Mouse (Mus musculus) bone marrow, adult 2 months (tissue): ENCODE measurements at regions not wholly inside any gene's neighbourhood (a gene's known extent, or its start where the extent isn't known, plus 50 kb on each side); places are given as distances from the start of the nearest gene placed in this dataset.

Source experiments
- H3K27ac ChIP-seq: fragments of 200-500 bp; 2 replicates; pipeline ENCODE4 v1.5.1; 2012; ENCODE audit warnings: low read depth, mild to moderate bottlenecking, control low read depth, inconsistent platforms, low read length; ENCODE audit not compliant: control insufficient read depth, poor library complexity, insufficient read depth
- H3K4me1 ChIP-seq: fragments of 200-500 bp; 2 replicates; pipeline ENCODE4 v1.6.1; 2011; ENCODE audit warnings: low read length; ENCODE audit not compliant: control insufficient read depth, insufficient read depth
- H3K4me3 ChIP-seq: fragments of 200-500 bp; replicated peaks from 2 replicates; pipeline ENCODE3; 2011; ENCODE audit warnings: mild to moderate bottlenecking, low read depth, low read length, control low read depth; ENCODE audit not compliant: control insufficient read depth
- CTCF ChIP-seq: fragments of 200-500 bp; IDR thresholded peaks from 2 replicates; pipeline ENCODE4 v1.5.1; 2011; ENCODE audit warnings: low read length, control low read depth; ENCODE audit not compliant: control insufficient read depth, insufficient read depth
- POLR2A ChIP-seq: fragments of 200-500 bp; IDR thresholded peaks from 2 replicates; pipeline ENCODE4 v1.6.1; 2011; ENCODE audit warnings: low read depth, mild to moderate bottlenecking, control low read depth, low read length, borderline replicate concordance; ENCODE audit not compliant: control insufficient read depth
- WGBS: fragments of 180-500 bp; shearing (Covaris S2); methylation state at CpG from one replicate; pipeline ENCODE4 v1.1.7; 2018; 5-methylcytosine and 5-hydroxymethylcytosine counted together

DNA sequence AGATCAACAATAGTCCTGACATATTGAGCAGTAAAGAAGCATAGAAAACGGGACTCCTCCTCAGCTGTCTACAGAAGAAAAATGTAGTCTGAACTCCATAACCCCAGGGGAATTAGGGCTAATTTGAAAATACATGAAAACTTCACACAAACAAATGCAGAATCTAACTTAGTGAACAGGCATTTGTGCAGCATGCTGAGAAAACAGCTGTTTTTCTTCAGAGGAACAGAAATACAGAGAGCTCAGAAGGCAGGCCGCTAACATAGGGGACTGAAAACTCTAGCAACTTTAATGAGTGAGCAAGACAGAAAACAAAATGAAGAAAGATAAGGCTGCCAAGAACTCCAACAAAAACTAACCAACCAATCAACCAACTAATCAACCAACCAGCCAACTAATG, 172.7 kb upstream of the Zc3h12c start:
- H3K27ac ChIP-seq: no peak overlapping the region
- 85% methylated on average over 2 of the region's 2 CpGs for WGBS
- no peaks in the 10 kb centered on the region for H3K4me1 ChIP-seq
- no peak overlapping the region for H3K4me3 ChIP-seq
- no peak for TF ChIP-seq POLR2A
- no peak for TF ChIP-seq CTCF

DNA sequence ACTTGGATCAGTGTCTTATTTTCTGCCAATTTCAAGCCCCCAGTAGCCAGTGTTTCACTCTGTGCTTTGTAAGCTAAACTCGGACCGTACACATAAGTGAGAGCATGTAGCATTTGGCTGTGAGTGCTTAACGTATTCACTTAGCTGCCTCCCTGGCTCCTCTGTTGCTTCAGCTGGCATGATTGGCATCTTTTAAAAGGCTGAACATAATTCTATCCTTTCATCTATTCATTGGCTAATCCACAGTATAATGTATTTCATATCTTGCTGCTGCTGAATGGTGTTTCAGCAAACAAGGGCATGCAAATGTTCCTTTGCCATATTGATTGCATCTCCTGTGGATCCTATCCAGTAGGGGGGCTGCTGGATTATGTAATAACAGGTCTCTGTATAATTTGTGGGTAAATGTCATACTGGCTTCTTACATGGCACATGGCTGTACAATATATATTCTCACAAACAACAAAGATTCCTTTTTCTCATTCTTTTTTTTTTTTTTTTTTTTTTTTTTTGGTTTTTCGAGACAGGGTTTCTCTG, 169.5 kb upstream of the Zc3h12c start:
- 80% methylated on average over 4 of the region's 4 CpGs for WGBS
- Histone ChIP-seq H3K27ac (no peak overlapping the region), H3K4me3 (no peak overlapping the region), H3K4me1 (no peaks in the 10 kb centered on the region)
- TF ChIP-seq CTCF: no peak
- TF ChIP-seq POLR2A: no peak

DNA sequence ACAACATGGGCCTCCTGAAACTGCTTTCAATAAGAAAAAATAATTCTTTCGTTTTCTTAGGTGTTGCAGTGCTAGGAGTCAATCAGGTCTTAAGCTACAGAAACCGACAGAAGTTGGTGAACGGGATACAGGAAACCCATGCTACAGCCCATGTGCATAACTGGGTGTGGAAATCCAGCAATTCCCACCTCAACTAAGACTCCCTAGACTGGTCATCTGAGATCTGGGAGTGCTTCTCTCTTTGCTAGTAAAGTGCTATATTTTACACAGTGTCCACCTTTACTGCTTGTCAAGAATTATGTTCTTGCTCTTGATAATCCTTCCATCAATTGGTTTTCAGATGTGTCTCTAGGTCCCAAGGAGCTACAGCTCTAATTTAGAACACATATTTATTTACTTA, 166.4 kb upstream of the Zc3h12c start:
- 81% methylated on average over 3 of the region's 3 CpGs for WGBS
- Histone ChIP-seq H3K4me3 (no peak overlapping the region), H3K4me1 (no peaks in the 10 kb centered on the region), H3K27ac (no peak overlapping the region)
- no peak for TF ChIP-seq CTCF
- TF ChIP-seq POLR2A: no peak

DNA sequence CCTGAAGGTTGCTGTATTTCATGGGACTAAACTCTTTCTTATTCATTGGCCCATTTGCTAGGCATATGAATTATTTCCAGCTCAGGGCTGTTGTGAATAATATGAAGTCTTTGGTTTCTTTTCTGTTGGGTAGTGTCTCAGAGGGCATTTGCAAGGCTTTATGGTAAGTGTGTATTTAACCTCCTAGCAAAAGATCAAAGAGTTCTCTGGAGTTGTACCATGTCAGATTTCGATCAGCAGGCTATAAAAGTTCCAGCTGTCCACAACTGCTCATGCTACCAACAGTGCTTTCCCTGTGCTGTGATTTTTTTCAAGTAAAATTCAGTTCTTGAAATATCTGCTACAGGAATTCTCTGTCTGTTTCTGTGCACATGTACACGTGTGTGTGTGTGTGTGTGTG, 165.5 kb upstream of the Zc3h12c start:
- Histone ChIP-seq H3K4me3 (no peak overlapping the region), H3K4me1 (no peaks in the 10 kb centered on the region), H3K27ac (no peak overlapping the region)
- 65% methylated on average over 2 of the region's 2 CpGs for WGBS
- TF ChIP-seq CTCF: no peak
- TF ChIP-seq POLR2A: no peak

DNA sequence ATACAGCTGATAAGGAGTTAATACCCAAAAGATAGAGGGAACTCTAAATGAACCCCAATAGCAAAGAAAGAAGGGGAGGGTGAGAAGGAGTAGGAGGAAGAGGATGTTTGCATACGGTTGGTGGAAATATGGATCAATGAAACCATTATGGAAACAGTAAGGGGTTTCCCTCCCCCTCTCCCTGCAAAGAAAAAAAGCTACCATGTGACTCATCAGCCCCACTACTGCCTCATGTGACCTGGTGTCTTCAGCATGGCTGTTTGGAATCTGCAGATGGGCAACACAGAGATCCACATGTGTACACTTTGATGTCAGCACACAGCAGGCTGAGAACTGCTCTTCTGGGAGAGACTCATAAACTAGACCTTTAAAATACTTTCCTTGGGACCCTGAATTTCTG, 163.4 kb upstream of the Zc3h12c start:
- WGBS: 66% methylated on average over 1 of the region's 1 CpGs
- TF ChIP-seq CTCF: no peak
- TF ChIP-seq POLR2A: no peak

DNA sequence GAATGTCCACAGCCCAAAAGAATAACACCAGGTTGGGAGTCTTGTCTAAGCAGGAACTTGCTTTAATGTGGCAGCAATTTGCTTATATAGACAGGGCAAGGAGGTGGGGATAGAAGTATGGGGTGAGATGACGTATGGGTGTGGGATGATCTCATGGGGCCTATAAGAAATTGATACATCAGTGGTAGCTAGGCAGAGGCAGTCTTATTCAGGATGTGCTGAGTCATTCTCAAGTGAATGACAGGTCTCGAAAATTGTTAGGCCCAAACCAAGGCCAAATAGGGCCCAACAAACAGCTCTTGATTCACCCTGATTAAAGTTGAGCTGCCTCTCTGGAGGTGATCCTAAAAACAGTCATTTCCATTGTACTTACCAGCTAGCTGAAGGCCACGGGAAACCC, 162.3 kb upstream of the Zc3h12c start:
- no peak overlapping the region for H3K4me3 ChIP-seq
- H3K4me1 ChIP-seq: no peaks in the 10 kb centered on the region
- 68% methylated on average over 3 of the region's 3 CpGs for WGBS
- no peak overlapping the region for H3K27ac ChIP-seq
- no peak for TF ChIP-seq POLR2A
- no peak for TF ChIP-seq CTCF

More for the DNA sequence above, 163.4 kb upstream of the Zc3h12c start:
- Histone ChIP-seq H3K4me3 (no peak overlapping the region), H3K4me1 (no peaks in the 10 kb centered on the region), H3K27ac (no peak overlapping the region)

DNA sequence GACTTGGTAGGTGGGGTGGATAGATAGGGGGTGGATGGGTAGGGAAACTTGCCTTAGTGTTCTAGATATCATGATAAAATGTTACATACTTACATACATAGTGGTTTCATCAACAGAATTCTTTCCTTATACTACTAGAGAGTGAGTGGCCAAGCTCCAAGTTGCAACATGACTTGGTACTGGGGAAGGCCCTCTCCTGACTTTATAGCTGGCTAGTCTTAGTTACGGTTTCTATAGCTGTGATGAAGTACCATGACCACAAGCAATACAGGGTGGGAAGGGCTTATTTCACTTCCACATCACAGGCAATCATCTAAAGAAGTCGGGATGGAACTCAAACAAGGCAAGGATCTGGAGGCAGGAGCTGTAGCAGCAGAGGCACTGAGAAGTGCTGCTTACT, 156.0 kb upstream of the Zc3h12c start:
- 68% methylated on average over 2 of the region's 2 CpGs for WGBS
- TF ChIP-seq CTCF: no peak
- TF ChIP-seq POLR2A: no peak
- no peak overlapping the region for H3K4me3 ChIP-seq
- H3K27ac ChIP-seq: no peak overlapping the region
- H3K4me1 ChIP-seq: no peaks in the 10 kb centered on the region; the same call in 1 of the 2 replicates

DNA sequence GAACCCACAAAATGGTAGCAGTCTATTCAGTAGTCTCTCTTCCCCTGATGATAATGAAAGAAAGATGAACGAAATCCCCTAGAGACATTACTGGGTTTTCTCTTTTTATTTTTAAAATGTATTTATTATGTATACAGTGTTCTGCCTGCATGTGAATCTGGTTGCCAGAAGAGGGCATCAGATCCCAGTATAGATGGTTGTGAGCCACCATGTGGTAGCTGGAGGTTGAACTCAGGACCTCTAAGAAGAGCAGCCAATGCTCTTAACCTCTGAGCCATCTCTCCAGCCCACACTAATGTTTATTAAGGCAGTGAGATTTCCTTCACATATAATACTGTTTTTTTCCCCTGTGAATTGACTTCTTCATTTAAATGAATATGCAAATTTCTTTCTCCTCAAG, 155.4 kb upstream of the Zc3h12c start:
- 69% methylated on average over 1 of the region's 1 CpGs for WGBS
- H3K27ac ChIP-seq: no peak overlapping the region
- TF ChIP-seq CTCF (no peak), POLR2A (no peak)

DNA sequence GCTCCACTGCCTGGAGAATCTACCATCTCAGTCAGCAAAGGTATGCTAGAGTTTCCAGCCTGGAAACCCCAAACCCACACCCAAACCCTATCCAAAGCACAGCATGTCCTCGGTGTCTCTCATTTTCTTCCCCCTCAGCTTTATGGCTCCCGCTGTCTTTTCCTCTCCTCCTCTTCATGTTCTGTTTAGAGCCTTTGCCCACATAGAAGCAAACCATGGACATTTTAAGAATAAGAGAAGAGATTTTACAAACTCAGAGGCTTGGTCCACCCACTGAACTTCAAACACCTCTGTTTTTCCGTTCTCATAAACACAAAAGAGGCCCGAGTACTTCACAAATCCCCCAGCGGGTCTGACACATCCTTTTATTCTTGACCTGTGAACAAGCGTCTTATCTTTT, 154.9 kb upstream of the Zc3h12c start:
- Histone ChIP-seq H3K4me3 (no peak overlapping the region), H3K27ac (no peak overlapping the region)
- WGBS: 89% methylated on average over 6 of the region's 6 CpGs

More for the DNA sequence above, 155.4 kb upstream of the Zc3h12c start:
- H3K4me3 ChIP-seq: no peak overlapping the region
- H3K4me1 ChIP-seq: no peaks in the 10 kb centered on the region; the same call in 1 of the 2 replicates

More for the DNA sequence above, 154.9 kb upstream of the Zc3h12c start:
- no peak for TF ChIP-seq CTCF
- TF ChIP-seq POLR2A: no peak
- no peaks in the 10 kb centered on the region; the same call in 1 of the 2 replicates for H3K4me1 ChIP-seq
